Mouse (Mus musculus) liver, embryonic 14.5 days (tissue): ENCODE results near the gene Sdhd.

Experiments
- CTCF ChIP-seq: IDR thresholded peaks from 2 replicates; pipeline ENCODE4 v1.5.1; 2016; ENCODE audit warnings: antibody characterized with exemption, low read depth, control low read depth
- EP300 ChIP-seq: IDR thresholded peaks from 2 replicates; pipeline ENCODE4 v1.6.1; 2016; ENCODE audit warnings: antibody characterized with exemption, low read depth

DNA sequence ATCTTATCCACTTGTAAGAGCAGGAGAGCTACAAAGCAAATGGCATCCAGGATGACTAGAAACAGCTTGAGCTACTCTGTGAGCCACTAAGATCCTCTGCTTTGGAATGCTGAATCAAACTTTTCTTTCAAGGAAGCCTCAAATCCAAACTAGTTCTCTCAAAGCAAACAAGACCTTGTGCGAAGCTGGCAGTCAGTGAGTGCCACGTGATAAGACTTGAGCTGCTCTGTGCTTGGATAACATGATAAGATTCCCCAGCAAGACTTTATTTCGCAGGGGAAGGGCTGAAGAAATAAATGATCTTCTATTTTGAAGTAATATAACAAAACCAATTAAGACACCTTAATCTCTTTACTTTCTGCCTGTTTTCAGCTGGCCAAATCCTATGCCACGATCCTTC, 37.7 kb downstream of the Sdhd start:
- TF ChIP-seq CTCF = no peak
- TF ChIP-seq EP300 = no peak
